Mouse (Mus musculus): ENCODE results near the gene Etv2. TPM values are rescaled to one million over a fixed set of nuclear protein-coding genes. Genes with fewer than 3 reads are reported as not detected.
A peak's percentile ranks its signal among the peaks of the same experiment; 100 is the strongest.

Etv2 gene
- polyA plus RNA-seq, 1 experiment from 2014 or later: not detected

- DNase-seq (ENCODE audit: low spot score) (peak; percentile 54), ATAC-seq (peak; percentile 42; the same call in 1 of the 2 replicates)
- H3K4me1 ChIP-seq (ENCODE audit: control insufficient read depth, insufficient read depth, low read length): no peaks in the 10 kb centered on the region
- no peak overlapping the region for H3K27ac ChIP-seq (ENCODE audit: low read depth, low read length)
- 31% methylated on average over 8 of the region's 8 CpGs for WGBS
- no peak overlapping the region for H3K4me2 ChIP-seq (ENCODE audit: low read length)
- H3K4me3 ChIP-seq (ENCODE audit: low read depth, low read length): no peak overlapping the region
- no peak overlapping the region; the same call in 1 of the 2 replicates for H3K9ac ChIP-seq (ENCODE audit: low read length)
- H3K9me3 ChIP-seq (replicated peaks; ENCODE audit: control insufficient read depth, low read length): no peaks in the 10 kb centered on the region
- no peaks in the 10 kb centered on the region for H3K36me3 ChIP-seq (ENCODE audit: control insufficient read depth, insufficient read depth, low read length)
- no peaks in the 10 kb centered on the region for H3K27me3 ChIP-seq (replicated peaks; ENCODE audit: control insufficient read depth, insufficient read depth, low read length)
These were observed 27.8 kb downstream of the Etv2 start for GRCm38 (mm10) chr7:30607706-30608309.

DNA sequence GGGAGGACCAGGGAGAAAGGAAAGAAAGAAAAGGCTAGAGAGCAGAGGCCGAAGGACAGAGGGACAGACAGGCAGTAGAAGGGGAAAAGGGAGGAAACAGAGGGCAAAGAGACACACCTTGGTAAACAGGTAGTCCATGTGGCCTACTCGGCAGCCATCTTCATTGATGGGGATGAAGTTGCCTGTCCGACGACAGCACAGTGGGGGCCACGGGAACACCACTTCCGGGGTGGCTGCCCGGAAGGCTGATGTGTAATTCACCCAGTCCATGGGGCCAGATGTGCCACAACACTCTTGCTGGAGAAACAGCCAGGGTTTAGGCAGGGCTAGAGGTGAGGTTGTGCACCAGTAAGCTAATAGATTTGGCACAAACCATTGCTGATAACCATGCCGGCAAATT, 30.7 kb downstream of the Etv2 start:
- Histone ChIP-seq H3K27ac (ENCODE audit: low read depth, low read length) (no peak overlapping the region), H3K4me3 (ENCODE audit: low read depth, low read length) (no peak overlapping the region), H3K9me3 (replicated peaks; ENCODE audit: control insufficient read depth, low read length) (no peaks in the 10 kb centered on the region), H3K4me2 (ENCODE audit: low read length) (no peak overlapping the region), H3K4me1 (ENCODE audit: control insufficient read depth, insufficient read depth, low read length) (no peaks in the 10 kb centered on the region), H3K27me3 (replicated peaks; ENCODE audit: control insufficient read depth, insufficient read depth, low read length) (no peaks in the 10 kb centered on the region), H3K9ac (ENCODE audit: low read length) (no peak overlapping the region), H3K36me3 (ENCODE audit: control insufficient read depth, insufficient read depth, low read length) (no peaks in the 10 kb centered on the region)
- DNase-seq (ENCODE audit: low spot score): no peak
- WGBS: 87% methylated on average over 8 of the region's 8 CpGs
- no peak for ATAC-seq

DNA sequence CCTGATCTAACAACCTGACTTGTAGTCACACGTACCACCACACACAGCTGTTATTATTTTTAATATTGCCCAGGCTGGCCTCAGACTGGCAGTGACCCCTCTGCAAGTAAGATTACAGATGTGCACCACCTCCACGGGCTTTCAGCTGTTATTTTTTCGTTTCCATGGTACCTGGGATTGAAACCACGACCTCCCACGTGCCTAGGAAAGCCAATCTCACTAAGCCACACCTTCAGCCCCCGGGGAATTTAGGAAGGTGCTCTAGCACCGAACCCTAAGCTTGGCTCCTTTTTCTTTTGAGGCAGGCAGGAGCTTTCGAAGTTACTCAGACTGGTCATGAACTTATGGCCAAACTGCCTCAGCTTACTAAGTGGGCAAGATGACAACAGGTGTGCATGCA, 31.2 kb downstream of the Etv2 start:
- DNase-seq (ENCODE audit: low spot score) (no peak), ATAC-seq (no peak)
- Histone ChIP-seq H3K9me3 (replicated peaks; ENCODE audit: control insufficient read depth, low read length) (no peaks in the 10 kb centered on the region), H3K9ac (ENCODE audit: low read length) (no peak overlapping the region), H3K27ac (ENCODE audit: low read depth, low read length) (no peak overlapping the region), H3K27me3 (replicated peaks; ENCODE audit: control insufficient read depth, insufficient read depth, low read length) (no peaks in the 10 kb centered on the region), H3K4me1 (ENCODE audit: control insufficient read depth, insufficient read depth, low read length) (no peaks in the 10 kb centered on the region), H3K36me3 (ENCODE audit: control insufficient read depth, insufficient read depth, low read length) (no peaks in the 10 kb centered on the region), H3K4me2 (ENCODE audit: low read length) (no peak overlapping the region), H3K4me3 (ENCODE audit: low read depth, low read length) (no peak overlapping the region)
- WGBS: 58% methylated on average over 8 of the region's 8 CpGs

DNA sequence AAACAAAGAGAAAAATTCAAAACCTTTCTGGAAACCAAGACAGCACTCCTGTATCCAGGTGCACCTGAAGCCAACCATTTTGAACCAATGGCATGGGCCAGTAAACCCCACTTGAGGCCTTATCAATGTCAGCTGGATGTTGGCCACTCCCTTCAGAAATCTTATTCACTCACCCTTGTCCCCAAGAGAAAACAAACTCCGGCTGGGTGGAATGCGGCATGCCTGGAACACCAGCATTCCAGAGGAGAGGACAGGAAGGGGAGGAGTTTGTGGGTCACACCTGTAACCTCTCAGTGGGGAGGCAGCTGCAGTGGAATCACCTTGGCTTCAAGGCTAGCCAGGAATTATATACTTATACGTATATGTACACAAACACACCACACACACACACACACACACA, 33.1 kb downstream of the Etv2 start:
- Histone ChIP-seq H3K4me3 (ENCODE audit: low read depth, low read length) (no peak overlapping the region), H3K9me3 (replicated peaks; ENCODE audit: control insufficient read depth, low read length) (no peaks in the 10 kb centered on the region), H3K27me3 (replicated peaks; ENCODE audit: control insufficient read depth, insufficient read depth, low read length) (no peaks in the 10 kb centered on the region), H3K9ac (ENCODE audit: low read length) (no peak overlapping the region), H3K4me1 (ENCODE audit: control insufficient read depth, insufficient read depth, low read length) (no peaks in the 10 kb centered on the region), H3K27ac (ENCODE audit: low read depth, low read length) (no peak overlapping the region), H3K36me3 (ENCODE audit: control insufficient read depth, insufficient read depth, low read length) (no peaks in the 10 kb centered on the region), H3K4me2 (ENCODE audit: low read length) (no peak overlapping the region)
- no peak for DNase-seq (ENCODE audit: low spot score)
- ATAC-seq: no peak
- WGBS: 64% methylated on average over 3 of the region's 3 CpGs

- H3K9ac ChIP-seq (ENCODE audit: low read length): peak overlapping the region; percentile 30; the same call in 1 of the 2 replicates
- no peak for DNase-seq (ENCODE audit: low spot score)
- H3K4me1 ChIP-seq (ENCODE audit: control insufficient read depth, insufficient read depth, low read length): no peaks in the 10 kb centered on the region
- H3K9me3 ChIP-seq (replicated peaks; ENCODE audit: control insufficient read depth, low read length): no peaks in the 10 kb centered on the region
- H3K4me2 ChIP-seq (ENCODE audit: low read length): no peak overlapping the region
- H3K4me3 ChIP-seq (ENCODE audit: low read depth, low read length): no peak overlapping the region
- no peak for ATAC-seq
- 63% methylated on average over 7 of the region's 7 CpGs for WGBS
- no peaks in the 10 kb centered on the region for H3K36me3 ChIP-seq (ENCODE audit: control insufficient read depth, insufficient read depth, low read length)
- peak overlapping the region; percentile 49; the same call in 1 of the 2 replicates for H3K27ac ChIP-seq (ENCODE audit: low read depth, low read length)
- H3K27me3 ChIP-seq (replicated peaks; ENCODE audit: control insufficient read depth, insufficient read depth, low read length): no peaks in the 10 kb centered on the region
These were observed 35.0 kb downstream of the Etv2 start for GRCm38 (mm10) chr7:30600651-30601050.

DNA sequence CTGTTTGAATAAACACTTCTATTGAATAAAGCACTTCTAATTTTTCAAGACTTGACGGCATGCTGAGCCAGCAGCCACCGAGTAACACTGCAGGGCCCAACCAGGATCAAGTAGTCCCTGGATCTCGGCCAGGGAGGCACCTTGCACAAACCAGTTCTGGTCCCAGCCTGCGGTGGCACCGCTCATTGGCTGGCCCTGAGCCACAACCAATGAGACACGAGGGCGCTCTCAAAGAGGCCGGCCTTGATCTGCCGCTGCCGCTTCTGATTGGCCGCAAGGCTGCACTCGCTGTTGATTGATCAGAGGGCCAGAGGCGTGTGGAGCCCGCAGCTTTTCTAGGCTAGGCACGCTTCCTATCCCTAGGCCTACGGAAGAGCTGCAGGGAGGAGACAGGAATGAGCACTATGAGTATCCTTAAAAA, 35.7 kb downstream of the Etv2 start:
- under 1% methylated on average over 16 of the region's 16 CpGs for WGBS
- H3K4me3 ChIP-seq (ENCODE audit: low read depth, low read length): peak overlapping the region; percentile 13; the same call in 1 of the 2 replicates

DNA sequence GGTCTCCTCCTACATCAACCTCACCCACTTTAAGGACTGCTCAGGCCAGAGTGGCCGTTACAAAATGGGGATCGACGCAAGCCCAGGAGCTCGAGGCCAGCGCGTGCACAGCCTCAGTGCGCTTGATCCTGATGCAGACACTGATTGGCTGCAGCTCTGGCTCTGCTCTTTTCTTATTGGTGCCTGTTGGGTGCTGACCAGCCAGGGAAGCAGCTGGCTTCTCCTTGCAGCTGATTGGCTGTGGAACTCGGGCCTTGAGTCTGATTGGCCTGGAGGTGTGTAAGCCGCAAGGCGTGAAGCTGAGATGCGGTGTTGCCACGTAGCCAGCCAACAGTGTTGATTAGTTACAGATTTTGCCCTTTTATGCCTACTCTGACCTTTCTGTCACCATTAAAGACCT, 36.9 kb downstream of the Etv2 start, which contains the start of gene Zbtb32:
Gene Zbtb32 (minus strand): TSS at position 124 of the 400 bp plus-strand sequence.
- H3K27ac ChIP-seq (ENCODE audit: low read depth, low read length): no peak within 1 kb of the TSS; the same call in 1 of the 2 replicates
- ATAC-seq: no peak

More for the DNA sequence above, 35.7 kb downstream of the Etv2 start:
- H3K27ac ChIP-seq (ENCODE audit: low read depth, low read length): peak overlapping the region; percentile 49; the same call in 1 of the 2 replicates
- no peaks in the 10 kb centered on the region for H3K36me3 ChIP-seq (ENCODE audit: control insufficient read depth, insufficient read depth, low read length)
- peak overlapping the region; percentile 42 for H3K4me2 ChIP-seq (ENCODE audit: low read length)
- ATAC-seq (peak; percentile 98), DNase-seq (ENCODE audit: low spot score) (peak; percentile 99)
- H3K9ac ChIP-seq (ENCODE audit: low read length): peak overlapping the region; percentile 30; the same call in 1 of the 2 replicates
- no peaks in the 10 kb centered on the region for H3K9me3 ChIP-seq (replicated peaks; ENCODE audit: control insufficient read depth, low read length)
- H3K27me3 ChIP-seq (replicated peaks; ENCODE audit: control insufficient read depth, insufficient read depth, low read length): no peaks in the 10 kb centered on the region
- H3K4me1 ChIP-seq (ENCODE audit: control insufficient read depth, insufficient read depth, low read length): no peaks in the 10 kb centered on the region

GRCm38 (mm10) chr7:30596811-30597210, 38.8 kb downstream of the Etv2 start:
- no peaks in the 10 kb centered on the region for H3K27me3 ChIP-seq (replicated peaks; ENCODE audit: control insufficient read depth, insufficient read depth, low read length)
- no peak overlapping the region for H3K4me2 ChIP-seq (ENCODE audit: low read length)
- no peak for ATAC-seq
- no peaks in the 10 kb centered on the region for H3K36me3 ChIP-seq (ENCODE audit: control insufficient read depth, insufficient read depth, low read length)
- no peak overlapping the region for H3K4me3 ChIP-seq (ENCODE audit: low read depth, low read length)
- H3K9me3 ChIP-seq (replicated peaks; ENCODE audit: control insufficient read depth, low read length): no peaks in the 10 kb centered on the region
- no peaks in the 10 kb centered on the region for H3K4me1 ChIP-seq (ENCODE audit: control insufficient read depth, insufficient read depth, low read length)
- no peak for DNase-seq (ENCODE audit: low spot score)
- no peak overlapping the region for H3K9ac ChIP-seq (ENCODE audit: low read length)
- WGBS: 41% methylated on average over 5 of the region's 5 CpGs
- H3K27ac ChIP-seq (ENCODE audit: low read depth, low read length): no peak overlapping the region

More for the DNA sequence above, 36.9 kb downstream of the Etv2 start, which contains the start of gene Zbtb32:
- H3K36me3 ChIP-seq (ENCODE audit: control insufficient read depth, insufficient read depth, low read length): no peaks in the 10 kb centered on the region
- peak within 1 kb of the TSS; percentile 13; the same call in 1 of the 2 replicates for H3K4me3 ChIP-seq (ENCODE audit: low read depth, low read length)
- H3K4me2 ChIP-seq (ENCODE audit: low read length): peak within 1 kb of the TSS; percentile 42
- no peaks in the 10 kb centered on the region for H3K27me3 ChIP-seq (replicated peaks; ENCODE audit: control insufficient read depth, insufficient read depth, low read length)
- no peaks in the 10 kb centered on the region for H3K9me3 ChIP-seq (replicated peaks; ENCODE audit: control insufficient read depth, low read length)
- whole genome bisulfite sequencing: 91% methylated on average over 12 of the region's 12 CpGs
- DNase-seq (ENCODE audit: low spot score): no peak
- H3K9ac ChIP-seq (ENCODE audit: low read length): no peak within 1 kb of the TSS
- no peaks in the 10 kb centered on the region for H3K4me1 ChIP-seq (ENCODE audit: control insufficient read depth, insufficient read depth, low read length)

DNA sequence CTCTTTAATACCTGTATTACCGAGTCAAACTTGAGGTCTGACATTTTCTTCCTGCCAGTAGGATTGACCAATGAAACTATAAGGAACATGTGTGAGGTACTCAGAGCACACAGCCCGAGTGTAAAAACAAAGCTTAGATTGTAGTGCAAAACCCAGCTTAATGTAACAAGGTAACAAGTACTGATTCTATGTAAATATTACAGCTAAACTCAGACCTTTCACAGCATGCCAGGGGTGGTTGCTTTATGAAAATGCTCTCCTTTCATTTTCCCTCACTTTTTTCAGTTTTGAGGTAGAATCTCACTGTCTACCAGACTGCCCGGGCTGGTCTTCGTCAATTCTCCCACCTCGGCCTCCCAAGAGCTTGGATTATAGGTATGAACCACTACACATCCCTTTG, 39.6 kb downstream of the Etv2 start:
- H3K4me3 ChIP-seq (ENCODE audit: low read depth, low read length): no peak overlapping the region
- no peaks in the 10 kb centered on the region for H3K36me3 ChIP-seq (ENCODE audit: control insufficient read depth, insufficient read depth, low read length)
- ATAC-seq (no peak), DNase-seq (ENCODE audit: low spot score) (no peak)
- 82% methylated on average over 5 of the region's 5 CpGs for WGBS
- H3K4me2 ChIP-seq (ENCODE audit: low read length): no peak overlapping the region
- H3K27ac ChIP-seq (ENCODE audit: low read depth, low read length): no peak overlapping the region
- H3K9ac ChIP-seq (ENCODE audit: low read length): no peak overlapping the region
- no peaks in the 10 kb centered on the region for H3K9me3 ChIP-seq (replicated peaks; ENCODE audit: control insufficient read depth, low read length)
- no peaks in the 10 kb centered on the region for H3K4me1 ChIP-seq (ENCODE audit: control insufficient read depth, insufficient read depth, low read length)
- no peaks in the 10 kb centered on the region for H3K27me3 ChIP-seq (replicated peaks; ENCODE audit: control insufficient read depth, insufficient read depth, low read length)
